Comparison of ENCODE assay signal across 12 mouse cellular contexts in the genomic region with DNA sequence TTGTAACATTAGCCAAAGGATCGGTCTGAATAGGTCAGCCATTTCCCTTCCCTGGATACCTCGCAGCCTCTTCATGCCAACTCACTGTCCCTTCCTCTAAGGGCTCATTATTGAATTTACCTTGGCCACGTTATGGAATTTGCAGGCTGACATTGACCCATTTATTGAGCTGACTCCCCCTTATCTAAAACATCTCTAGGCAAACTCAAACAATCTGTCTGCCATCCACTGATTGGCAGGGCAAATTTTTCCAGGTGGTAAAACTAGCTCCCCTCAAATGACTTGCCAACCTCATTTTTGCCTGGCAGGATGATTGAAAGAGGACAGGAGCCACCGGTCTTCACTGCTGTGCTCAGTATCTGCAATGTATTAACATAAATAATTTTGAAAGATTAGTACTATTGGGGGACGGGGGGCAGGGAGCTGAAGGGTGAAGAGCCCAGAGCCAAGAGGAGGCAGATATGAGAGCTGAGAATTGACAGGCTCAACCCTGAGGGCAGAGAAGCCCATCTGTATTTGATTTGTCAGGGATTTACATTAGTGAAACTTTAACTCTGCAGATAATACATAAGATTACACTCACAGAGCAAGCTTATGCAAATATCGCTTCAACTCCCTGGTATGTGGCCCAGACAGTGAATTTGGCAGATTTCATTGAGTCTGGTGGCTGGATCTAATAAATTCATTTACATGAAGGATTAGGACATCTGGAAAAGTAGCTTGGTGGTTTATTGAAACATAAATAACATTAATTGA.
DNase-seq lines count a peak whose midpoint lies in the region; ATAC-seq and TF ChIP-seq lines count a peak whose summit lies in the region.
"Had no signal": no experiment of that assay in that cellular context is flagged by ENCODE, and none has a peak within 500 bp of the region (broad histone marks: within the 10 kb centered on the region; RNA-seq: fewer than 3 reads in every experiment).

No protein-coding gene starts in this region.

- 0 out of 2 replicates have a peak, but pooled peaks have one; percentile 23 for ATAC-seq in intestine, embryonic 15.5 days
- no peak for ATAC-seq in intestine, postnatal 0 days
- peak; percentile 67 for ATAC-seq in embryonic facial prominence, embryonic 14.5 days (ENCODE audit: low read depth)
- peak; percentile 15; the same call in 1 of the 2 replicates for ATAC-seq in midbrain, embryonic 14.5 days (ENCODE audit: low FRiP score, low TSS enrichment)

- H3K9ac ChIP-seq in intestine, embryonic 15.5 days, result no peak overlapping the region
- H3K9ac ChIP-seq in intestine, postnatal 0 days (ENCODE audit: low read depth, low read length), result no peak overlapping the region
- no peak overlapping the region for H3K9ac ChIP-seq in embryonic facial prominence, embryonic 14.5 days (ENCODE audit: low read depth, low read length)
- no peak overlapping the region for H3K9ac ChIP-seq in midbrain, embryonic 14.5 days (replicated peaks; ENCODE audit: low read length)
- H3K9ac ChIP-seq: liver, embryonic 14.5 days had no signal

- no peaks in the 10 kb centered on the region for H3K9me3 ChIP-seq in intestine, embryonic 15.5 days
- H3K9me3 ChIP-seq in intestine, postnatal 0 days (ENCODE audit: control insufficient read depth), result no peaks in the 10 kb centered on the region
- H3K9me3 ChIP-seq in embryonic facial prominence, embryonic 14.5 days (ENCODE audit: control insufficient read depth, low read length), result peaks cover 3% of the 10 kb centered on the region; the same call in 1 of the 2 replicates
- no peaks in the 10 kb centered on the region for H3K9me3 ChIP-seq in midbrain, embryonic 14.5 days (ENCODE audit: control insufficient read depth, low read length)

- 0 out of 2 replicates have a peak, but pooled peaks cover 3% of the 10 kb centered on the region for H3K4me1 ChIP-seq in intestine, embryonic 15.5 days (replicated peaks)
- H3K4me1 ChIP-seq in intestine, postnatal 0 days (replicated peaks; ENCODE audit: control insufficient read depth, insufficient read depth, low read length), result no peaks in the 10 kb centered on the region
- peaks cover 34% of the 10 kb centered on the region for H3K4me1 ChIP-seq in embryonic facial prominence, embryonic 14.5 days (ENCODE audit: control insufficient read depth, insufficient read depth, low read length)
- H3K4me1 ChIP-seq in midbrain, embryonic 14.5 days (ENCODE audit: control insufficient read depth, insufficient read depth, low read length), result no peaks in the 10 kb centered on the region

- 37% methylated on average over 6 of the region's 6 CpGs for WGBS in intestine, embryonic 15.5 days
- 29% methylated on average over 6 of the region's 6 CpGs for WGBS in intestine, postnatal 0 days
- WGBS in embryonic facial prominence, embryonic 14.5 days, result 19% methylated on average over 6 of the region's 6 CpGs
- WGBS in midbrain, embryonic 14.5 days, result 52% methylated on average over 6 of the region's 6 CpGs

- H3K4me3 ChIP-seq in intestine, embryonic 15.5 days (replicated peaks), result no peak overlapping the region
- H3K4me3 ChIP-seq in intestine, postnatal 0 days (ENCODE audit: low read depth, low read length), result no peak overlapping the region
- no peak overlapping the region for H3K4me3 ChIP-seq in embryonic facial prominence, embryonic 14.5 days (ENCODE audit: low read depth, low read length)
- H3K4me3 ChIP-seq in midbrain, embryonic 14.5 days (replicated peaks; ENCODE audit: low read depth, low read length), result no peak overlapping the region
- H3K4me3 ChIP-seq in left cerebral cortex, adult 2 months, result no peak overlapping the region
- H3K4me3 ChIP-seq: layer of hippocampus, adult 2 months had no signal

- H3K4me2 ChIP-seq in intestine, embryonic 15.5 days (replicated peaks), result peak overlapping the region; percentile 5; the same call in 1 of the 2 replicates
- H3K4me2 ChIP-seq in intestine, postnatal 0 days (replicated peaks; ENCODE audit: low read depth), result no peak overlapping the region
- H3K4me2 ChIP-seq in embryonic facial prominence, embryonic 14.5 days (ENCODE audit: low read depth, low read length), result peak overlapping the region; percentile 35
- no peak overlapping the region for H3K4me2 ChIP-seq in midbrain, embryonic 14.5 days (ENCODE audit: low read length)

- intact Hi-C loops in left cerebral cortex, adult 2 months (cut with DNase I), result no loop called here

- no peaks in the 10 kb centered on the region for H3K36me3 ChIP-seq in intestine, embryonic 15.5 days
- no peaks in the 10 kb centered on the region for H3K36me3 ChIP-seq in intestine, postnatal 0 days (ENCODE audit: control insufficient read depth, insufficient read depth)
- no peaks in the 10 kb centered on the region for H3K36me3 ChIP-seq in embryonic facial prominence, embryonic 14.5 days (ENCODE audit: control insufficient read depth, insufficient read depth, low read length)
- no peaks in the 10 kb centered on the region for H3K36me3 ChIP-seq in midbrain, embryonic 14.5 days (ENCODE audit: control insufficient read depth, insufficient read depth, low read length)

- no peak overlapping the region for H3K27ac ChIP-seq in intestine, embryonic 15.5 days
- H3K27ac ChIP-seq in intestine, postnatal 0 days (ENCODE audit: low read depth, low read length), result no peak overlapping the region
- 0 out of 2 replicates have a peak overlapping the region, but pooled peaks have one; percentile 1 for H3K27ac ChIP-seq in embryonic facial prominence, embryonic 14.5 days (replicated peaks; ENCODE audit: low read depth, low read length)
- H3K27ac ChIP-seq in midbrain, embryonic 14.5 days (replicated peaks; ENCODE audit: low read depth, low read length), result no peak overlapping the region
- no peak overlapping the region for H3K27ac ChIP-seq in left cerebral cortex, adult 2 months
- H3K27ac ChIP-seq: layer of hippocampus, adult 2 months; liver, embryonic 14.5 days had no signal

- no peak for TF ChIP-seq CTCF in intestine, postnatal 0 days (IDR thresholded peaks at IDR 0.05; ENCODE audit: low read depth)
- no peak for TF ChIP-seq CTCF in left cerebral cortex, adult 2 months (IDR thresholded peaks at IDR 0.05)

- H3K27me3 ChIP-seq in intestine, embryonic 15.5 days (replicated peaks), result no peaks in the 10 kb centered on the region
- H3K27me3 ChIP-seq in intestine, postnatal 0 days (replicated peaks; ENCODE audit: control insufficient read depth, insufficient read depth, low read length), result no peaks in the 10 kb centered on the region
- H3K27me3 ChIP-seq in embryonic facial prominence, embryonic 14.5 days (replicated peaks; ENCODE audit: control insufficient read depth, insufficient read depth, low read length), result no peaks in the 10 kb centered on the region
- H3K27me3 ChIP-seq in midbrain, embryonic 14.5 days (ENCODE audit: control insufficient read depth, insufficient read depth, low read length), result no peaks in the 10 kb centered on the region
- H3K27me3 ChIP-seq: CH12.LX had no signal

- peak; percentile 61 for DNase-seq in embryo, embryonic 10.5 days (ENCODE audit: low spot score)
- DNase-seq in embryonic facial prominence, embryonic 14.5 days (ENCODE audit: low spot score), result peak; percentile 83
- DNase-seq in midbrain, embryonic 14.5 days, result peak; percentile 40
- no peak for DNase-seq in left cerebral cortex, adult 2 months (ENCODE audit: extremely low spot score in 1 of 2, low spot score in 2 of 2)
- no peak for DNase-seq in spleen, adult 12 weeks (ENCODE audit: low spot score)
- DNase-seq: cerebellum, adult 8-10 months; heart, postnatal 10 days had no signal

Comparison
In these comparisons a context has a peak if more than half of its experiments do, and no peak if none do; other contexts are left out.
1. H3K4me2 ChIP-seq: peak in intestine, embryonic 15.5 days (single experiment) and embryonic facial prominence, embryonic 14.5 days (single experiment); none in intestine, postnatal 0 days (single experiment) and midbrain, embryonic 14.5 days (single experiment).
2. DNase-seq: peak in embryo, embryonic 10.5 days (single experiment), embryonic facial prominence, embryonic 14.5 days (single experiment) and midbrain, embryonic 14.5 days (single experiment); none in left cerebral cortex, adult 2 months (0 of 2) and spleen, adult 12 weeks (single experiment).